ENCODE assay signal across 14 mouse cellular contexts in genomic region chr3:62374831-62375230, GRCm38 (mm10). TPM values are rescaled to one million over a fixed set of nuclear protein-coding genes. Genes with fewer than 3 reads are reported as not detected.
DNase-seq lines count a peak whose midpoint lies in the region; ATAC-seq and TF ChIP-seq lines count a peak whose summit lies in the region.
"Had no signal": no experiment of that assay in that cellular context is flagged by ENCODE, and none has a peak within 500 bp of the region (broad histone marks: within the 10 kb centered on the region; RNA-seq: fewer than 3 reads in every experiment).

No protein-coding gene starts in this region.

- TF ChIP-seq POLR2A in thymus, adult 2 months (IDR thresholded peaks at IDR 0.05; ENCODE audit: control insufficient read depth, extremely low read depth, insufficient read depth, low read length, poor library complexity): no peak

- H3K27ac ChIP-seq in stomach, postnatal 0 days (replicated peaks): 0 out of 2 replicates have a peak overlapping the region, but pooled peaks have one; percentile 8
- H3K27ac ChIP-seq in thymus, adult 2 months (ENCODE audit: control insufficient read depth, insufficient read depth, low read length): no peak overlapping the region
- H3K27ac ChIP-seq in midbrain, embryonic 13.5 days: no peak overlapping the region
- H3K27ac ChIP-seq: forebrain, embryonic 13.5 days; hindbrain, embryonic 14.5 days; limb, embryonic 13.5 days; midbrain, embryonic 10.5 days had no signal

- no peak overlapping the region for H3K4me2 ChIP-seq in stomach, postnatal 0 days (replicated peaks; ENCODE audit: low read depth)
- H3K4me2 ChIP-seq in midbrain, embryonic 13.5 days (replicated peaks): no peak overlapping the region
- H3K4me2 ChIP-seq: forebrain, embryonic 13.5 days; hindbrain, embryonic 14.5 days; limb, embryonic 13.5 days had no signal

- DNase-seq in left cerebral cortex, postnatal 4 days: peak; percentile 2
- no peak for DNase-seq in left cerebral cortex, postnatal 25 days (ENCODE audit: low spot score in 2 of 2)
- peak; percentile 3 for DNase-seq in heart, postnatal 25 days (ENCODE audit: low spot score)
- DNase-seq in kidney, postnatal 25 days: peak; percentile 74 to 87
- DNase-seq in stomach, postnatal 0 days (ENCODE audit: low spot score): no peak
- DNase-seq in thymus, adult 2 months: no peak
- no peak for DNase-seq in cerebellum, adult 8-10 months

- H3K9me3 ChIP-seq in stomach, postnatal 0 days (ENCODE audit: control insufficient read depth, low read length): no peaks in the 10 kb centered on the region
- H3K9me3 ChIP-seq in midbrain, embryonic 13.5 days: no peaks in the 10 kb centered on the region
- H3K9me3 ChIP-seq: forebrain, embryonic 13.5 days; limb, embryonic 13.5 days; midbrain, embryonic 10.5 days had no signal

- H3K4me1 ChIP-seq in stomach, postnatal 0 days (replicated peaks; ENCODE audit: control insufficient read depth, insufficient read depth): no peaks in the 10 kb centered on the region; the same call in 1 of the 2 replicates
- H3K4me1 ChIP-seq in thymus, adult 2 months (replicated peaks; ENCODE audit: control insufficient read depth, insufficient read depth, low read length): no peaks in the 10 kb centered on the region
- H3K4me1 ChIP-seq in midbrain, embryonic 13.5 days (replicated peaks): no peaks in the 10 kb centered on the region
- H3K4me1 ChIP-seq: forebrain, embryonic 13.5 days; limb, embryonic 13.5 days; midbrain, embryonic 10.5 days had no signal

- TF ChIP-seq CTCF in stomach, postnatal 0 days (IDR thresholded peaks at IDR 0.05; ENCODE audit: low read depth): no peak
- no peak for TF ChIP-seq CTCF in thymus, adult 2 months (IDR thresholded peaks at IDR 0.05; ENCODE audit: borderline replicate concordance, control insufficient read depth, extremely low read depth, insufficient read depth, low read length, poor library complexity)

- WGBS in stomach, postnatal 0 days: 50% methylated on average over 6 of the region's 6 CpGs
- WGBS in thymus, adult 2 months: 62% methylated on average over 6 of the region's 6 CpGs
- WGBS in midbrain, embryonic 13.5 days: 91% methylated on average over 6 of the region's 6 CpGs

- intact Hi-C loops in left cerebral cortex, postnatal 4 days (cut with DNase I): no loop called here
- intact Hi-C loops in left cerebral cortex, postnatal 25 days (cut with DNase I): no loop called here
- intact Hi-C loops in heart, postnatal 25 days (cut with DNase I): no loop called here

- no peaks in the 10 kb centered on the region for H3K36me3 ChIP-seq in stomach, postnatal 0 days (ENCODE audit: control insufficient read depth, insufficient read depth, low read length)
- H3K36me3 ChIP-seq in thymus, adult 2 months (ENCODE audit: control insufficient read depth, insufficient read depth, low read length): no peaks in the 10 kb centered on the region
- H3K36me3 ChIP-seq in midbrain, embryonic 13.5 days: no peaks in the 10 kb centered on the region
- H3K36me3 ChIP-seq: limb, embryonic 13.5 days; midbrain, embryonic 10.5 days had no signal

- H3K9ac ChIP-seq in stomach, postnatal 0 days (ENCODE audit: low read length): no peak overlapping the region
- no peak overlapping the region for H3K9ac ChIP-seq in midbrain, embryonic 13.5 days (replicated peaks)
- H3K9ac ChIP-seq: forebrain, embryonic 13.5 days; hindbrain, embryonic 14.5 days; limb, embryonic 13.5 days had no signal

- ATAC-seq in stomach, postnatal 0 days (ENCODE audit: low FRiP score, low TSS enrichment): no peak
- no peak for ATAC-seq in midbrain, embryonic 13.5 days
- ATAC-seq: activated CD4-positive, CD25-positive, alpha-beta regulatory T cell, adult 4 months; forebrain, embryonic 13.5 days had no signal

- H3K4me3 ChIP-seq in stomach, postnatal 0 days (ENCODE audit: low read depth, low read length): no peak overlapping the region
- no peak overlapping the region for H3K4me3 ChIP-seq in thymus, adult 2 months (ENCODE audit: control insufficient read depth, insufficient read depth, low read length)
- no peak overlapping the region for H3K4me3 ChIP-seq in midbrain, embryonic 13.5 days (replicated peaks)
- H3K4me3 ChIP-seq: forebrain, embryonic 13.5 days; limb, embryonic 13.5 days; midbrain, embryonic 10.5 days had no signal

- no peak for TF ChIP-seq EP300 in stomach, postnatal 0 days (optimal IDR thresholded peaks at IDR 0.05)

- no peaks in the 10 kb centered on the region for H3K27me3 ChIP-seq in stomach, postnatal 0 days (ENCODE audit: control insufficient read depth, insufficient read depth, low read length)
- no peaks in the 10 kb centered on the region for H3K27me3 ChIP-seq in thymus, adult 2 months (ENCODE audit: control insufficient read depth, insufficient read depth, low read length)
- no peaks in the 10 kb centered on the region for H3K27me3 ChIP-seq in midbrain, embryonic 13.5 days
- H3K27me3 ChIP-seq: forebrain, embryonic 13.5 days; limb, embryonic 13.5 days had no signal

RNA-seq across cellular contexts. Expression of gene Arhgef26, which starts 36.7 kb away (rescaled TPM):
- total RNA-seq in left cerebral cortex, postnatal 4 days (2021): 10 to 100 TPM; 45.2 to 53.9 TPM
- 10 to 100 TPM; 22.7 to 27.4 TPM for total RNA-seq in left cerebral cortex, postnatal 25 days (2021)
- 1 to 10 TPM; 2.4 to 2.7 TPM for total RNA-seq in heart, postnatal 25 days (2021)
- polyA plus RNA-seq in stomach, postnatal 0 days (2015; fragmentation: Nextera tagmentation; extraction: Ambion mirVana): 5.2 and 5.9 TPM in 2 replicates
- polyA plus RNA-seq in thymus, adult 2 months (2012; rRNA removed): 0.57 and 0.87 TPM in 2 replicates
- 6.8 and 7.6 TPM in 2 replicates for polyA plus RNA-seq in midbrain, embryonic 13.5 days (2015; fragmentation: Nextera tagmentation; extraction: Ambion mirVana)
- total RNA-seq: common myeloid progenitor, adult 5-6 weeks had no signal

Comparison
In these comparisons a context has a peak if more than half of its experiments do, and no peak if none do; other contexts are left out.
1. DNase-seq: peak in left cerebral cortex, postnatal 4 days (single experiment), heart, postnatal 25 days (single experiment) and kidney, postnatal 25 days (2 of 2); none in left cerebral cortex, postnatal 25 days (0 of 2), stomach, postnatal 0 days (single experiment), thymus, adult 2 months (single experiment) and cerebellum, adult 8-10 months (single experiment).
2. RNA of gene Arhgef26, which starts 36.7 kb away (total RNA-seq): 45.2 to 53.9 TPM in left cerebral cortex, postnatal 4 days and 22.7 to 27.4 TPM in left cerebral cortex, postnatal 25 days; 2.4 to 2.7 TPM in heart, postnatal 25 days; every median in the first group is over 4 times any median in the second.